Mouse (Mus musculus): ENCODE measurements around the gene Isca1. TPM values are rescaled to one million over a fixed set of nuclear protein-coding genes. Genes with fewer than 3 reads are reported as not detected.
"Not testable (repeated sequence)": the region's sequence is repeated elsewhere in the genome, so short reads cannot be mapped to it uniquely, and the experiment has no call there.

Isca1 gene
- polyA plus RNA-seq, 1 experiment, result not detected

- no peak overlapping the region for H3K27ac ChIP-seq (ENCODE audit: insufficient read depth, low read depth, low read length)
- 87% methylated on average over 1 of the region's 1 CpGs for WGBS
- no peaks in the 10 kb centered on the region for H3K4me1 ChIP-seq (ENCODE audit: control insufficient read depth, insufficient read depth, low read length)
- TF ChIP-seq POLR2A (IDR thresholded peaks at IDR 0.05; ENCODE audit: insufficient read depth, low read depth, low read length) (no peak), CTCF (IDR thresholded peaks at IDR 0.05; ENCODE audit: insufficient read depth, low read depth, low read length) (no peak)
- no peak overlapping the region for H3K4me3 ChIP-seq (ENCODE audit: insufficient read depth, low read depth, low read length)
Observed at GRCm38 (mm10) chr13:59719475-59719874, 50.1 kb downstream of the Isca1 start.

- WGBS, result 44% methylated on average over 6 of the region's 6 CpGs
Observed at GRCm38 (mm10) chr13:59718857-59719440, 50.7 kb downstream of the Isca1 start.

GRCm38 (mm10) chr13:59713710-59714109 is 55.9 kb downstream of the Isca1 start:
- H3K4me1 ChIP-seq (ENCODE audit: control insufficient read depth, insufficient read depth, low read length), result no peaks in the 10 kb centered on the region

More at GRCm38 (mm10) chr13:59718857-59719440, 50.7 kb downstream of the Isca1 start:
- not testable (repeated sequence) for H3K4me3 ChIP-seq (ENCODE audit: insufficient read depth, low read depth, low read length); H3K27ac ChIP-seq (ENCODE audit: insufficient read depth, low read depth, low read length); H3K4me1 ChIP-seq (ENCODE audit: control insufficient read depth, insufficient read depth, low read length)

GRCm38 (mm10) chr13:59711984-59712383 is 57.6 kb downstream of the Isca1 start, which contains the start of gene Spata31d1b:
Gene Spata31d1b (plus strand): TSS chr13:59712284.
- WGBS, result 83% methylated on average over 3 of the region's 3 CpGs
- not testable (repeated sequence) for H3K4me3 ChIP-seq (ENCODE audit: insufficient read depth, low read depth, low read length); H3K4me1 ChIP-seq (ENCODE audit: control insufficient read depth, insufficient read depth, low read length); H3K27ac ChIP-seq (ENCODE audit: insufficient read depth, low read depth, low read length)

More at GRCm38 (mm10) chr13:59713710-59714109, 55.9 kb downstream of the Isca1 start:
- H3K27ac ChIP-seq (ENCODE audit: insufficient read depth, low read depth, low read length), result no peak overlapping the region
- TF ChIP-seq POLR2A (IDR thresholded peaks at IDR 0.05; ENCODE audit: insufficient read depth, low read depth, low read length), result no peak
- TF ChIP-seq CTCF (IDR thresholded peaks at IDR 0.05; ENCODE audit: insufficient read depth, low read depth, low read length), result no peak
- 51% methylated on average over 3 of the region's 3 CpGs for WGBS
- H3K4me3 ChIP-seq (ENCODE audit: insufficient read depth, low read depth, low read length), result no peak overlapping the region

- no peak for TF ChIP-seq POLR2A (IDR thresholded peaks at IDR 0.05; ENCODE audit: insufficient read depth, low read depth, low read length)
- 0 out of 2 replicates have a peak, but pooled peaks have one; percentile 8 for TF ChIP-seq CTCF (IDR thresholded peaks at IDR 0.05; ENCODE audit: insufficient read depth, low read depth, low read length)
- Histone ChIP-seq H3K27ac (ENCODE audit: insufficient read depth, low read depth, low read length) (no peak within 1 kb of the TSS), H3K4me1 (ENCODE audit: control insufficient read depth, insufficient read depth, low read length) (no peaks in the 10 kb centered on the region), H3K4me3 (ENCODE audit: insufficient read depth, low read depth, low read length) (no peak within 1 kb of the TSS)
- WGBS, result 92% methylated on average over 15 of the region's 15 CpGs
Observed at GRCm38 (mm10) chr13:59710230-59710629, 59.4 kb downstream of the Isca1 start, which contains the start of gene Spata31d1a. Gene Spata31d1a (minus strand): TSS chr13:59710330.

Other genes with a start within 250 kb of the Isca1 start
- gene Agtpbp1, start 184.6 kb downstream of the Isca1 start, polyA plus RNA-seq (2012; ENCODE audit: insufficient read depth, insufficient read length, low replicate concordance, missing spikeins), result not detected in 2 replicates
- gene Naa35, start 184.6 kb downstream of the Isca1 start, polyA plus RNA-seq (2012; ENCODE audit: insufficient read depth, insufficient read length, low replicate concordance, missing spikeins), result not detected in 2 replicates
- not detected in 2 replicates for gene Golm1, start 94.0 kb downstream of the Isca1 start, polyA plus RNA-seq (2012; ENCODE audit: insufficient read depth, insufficient read length, low replicate concordance, missing spikeins)
- not detected in 2 replicates for gene 4921517D22Rik, start 75.7 kb downstream of the Isca1 start, polyA plus RNA-seq (2012; ENCODE audit: insufficient read depth, insufficient read length, low replicate concordance, missing spikeins)
- not detected in 2 replicates for gene Spata31d1a, start 59.5 kb downstream of the Isca1 start, polyA plus RNA-seq (2012; ENCODE audit: insufficient read depth, insufficient read length, low replicate concordance, missing spikeins)
- not detected in 2 replicates for gene Spata31d1b, start 57.5 kb downstream of the Isca1 start, polyA plus RNA-seq (2012; ENCODE audit: insufficient read depth, insufficient read length, low replicate concordance, missing spikeins)
- not detected in 2 replicates for gene Spata31d1d, start 38.1 kb downstream of the Isca1 start, polyA plus RNA-seq (2012; ENCODE audit: insufficient read depth, insufficient read length, low replicate concordance, missing spikeins)
- gene 1700014D04Rik, start 23.1 kb downstream of the Isca1 start, polyA plus RNA-seq (2012; ENCODE audit: insufficient read depth, insufficient read length, low replicate concordance, missing spikeins), result not detected in 2 replicates
- gene Gm49354, start 12.4 kb upstream of the Isca1 start, polyA plus RNA-seq (2012; ENCODE audit: insufficient read depth, insufficient read length, low replicate concordance, missing spikeins), result not detected in 2 replicates
- 457 TPM in 1 of 2 replicates, not detected in the other for gene Tut7, start 53.3 kb upstream of the Isca1 start, polyA plus RNA-seq (2012; ENCODE audit: insufficient read depth, insufficient read length, low replicate concordance, missing spikeins)

Measured in olfactory bulb, adult 2 months (tissue).